Mouse (Mus musculus) liver, embryonic 14.5 days (tissue): ENCODE measurements around the gene Bpgm.

Source experiments
- CTCF ChIP-seq: IDR thresholded peaks from 2 replicates; pipeline ENCODE4 v1.5.1; 2016; ENCODE audit warnings: antibody characterized with exemption, low read depth, control low read depth
- EP300 ChIP-seq: IDR thresholded peaks from 2 replicates; pipeline ENCODE4 v1.6.1; 2016; ENCODE audit warnings: antibody characterized with exemption, low read depth

GRCm38 (mm10) chr6:34475974-34476794, at the start of gene Bpgm:
- TF ChIP-seq EP300 (peak; percentile 24; the same call in 1 of the 2 replicates), CTCF (no peak)
